Mouse (Mus musculus): ENCODE measurements around the gene Rbl1.

GRCm38 (mm10) chr2:157186504-157186903 is 17.8 kb downstream of the Rbl1 start:
- no peak for TF ChIP-seq POLR2A (IDR thresholded peaks at IDR 0.05; ENCODE audit: low read depth, low read length)
- no peak for TF ChIP-seq CTCF (IDR thresholded peaks at IDR 0.05; ENCODE audit: borderline replicate concordance, insufficient read depth, low read length)

All from embryonic fibroblast, embryonic 13.5 days (primary cell).